8 mouse cellular contexts compared by ENCODE assay signal in genomic region chr16:94302274-94303202, GRCm38 (mm10). TPM values are rescaled to one million over a fixed set of nuclear protein-coding genes. Genes with fewer than 3 reads are reported as not detected.
A peak's percentile ranks its signal among the peaks of the same experiment; 100 is the strongest.
DNase-seq lines count a peak whose midpoint lies in the region; ATAC-seq lines count a peak whose summit lies in the region.

No protein-coding gene starts in this region.

- H3K4me3 ChIP-seq in forebrain, embryonic 15.5 days = peak overlapping the region; percentile 24
- peak overlapping the region; percentile 25 for H3K4me3 ChIP-seq in hindbrain, embryonic 14.5 days (replicated peaks; ENCODE audit: low read length)

- peaks cover 16% of the 10 kb centered on the region for H3K4me1 ChIP-seq in forebrain, embryonic 15.5 days
- peaks cover 17% of the 10 kb centered on the region for H3K4me1 ChIP-seq in hindbrain, embryonic 14.5 days (replicated peaks; ENCODE audit: control insufficient read depth, insufficient read depth, low read length)

- DNase-seq in NIH3T3 (ENCODE audit: low read depth) = peak; percentile 8
- DNase-seq in cerebellum, adult 11 months = peak; percentile 78
- DNase-seq in hindbrain, embryonic 14.5 days (ENCODE audit: low spot score) = peak; percentile 63
- peak; percentile 55 to 62 for DNase-seq in left cerebral cortex, postnatal 14 days (ENCODE audit: low spot score in 2 of 2)
- peak; percentile 28 to 34 for DNase-seq in lung, postnatal 4 days
- peak; percentile 68 for DNase-seq in right cerebral cortex, postnatal 25 days

- peak overlapping the region; percentile 40 for H3K4me2 ChIP-seq in forebrain, embryonic 15.5 days (replicated peaks)
- peak overlapping the region; percentile 59 for H3K4me2 ChIP-seq in hindbrain, embryonic 14.5 days (replicated peaks)

- H3K9me3 ChIP-seq in forebrain, embryonic 15.5 days = no peaks in the 10 kb centered on the region
- no peaks in the 10 kb centered on the region for H3K9me3 ChIP-seq in hindbrain, embryonic 14.5 days (ENCODE audit: control insufficient read depth, low read length)

- peak; percentile 57 for ATAC-seq in forebrain, embryonic 15.5 days (replicated peaks)
- peak; percentile 72 for ATAC-seq in hindbrain, embryonic 14.5 days (ENCODE audit: low FRiP score)
- ATAC-seq in erythroid progenitor cell, adult 5-6 weeks (replicated peaks; ENCODE audit: low FRiP score, poor library complexity, severe bottlenecking) = no peak

- peak overlapping the region; percentile 32 for H3K9ac ChIP-seq in forebrain, embryonic 15.5 days (replicated peaks)
- H3K9ac ChIP-seq in hindbrain, embryonic 14.5 days = peak overlapping the region; percentile 58

- H3K27ac ChIP-seq in forebrain, embryonic 15.5 days (replicated peaks) = no peak overlapping the region
- peak overlapping the region; percentile 36; the same call in 1 of the 2 replicates for H3K27ac ChIP-seq in hindbrain, embryonic 14.5 days

- WGBS in forebrain, embryonic 15.5 days = 7% methylated on average over 30 of the region's 30 CpGs
- WGBS in hindbrain, embryonic 14.5 days = 7% methylated on average over 30 of the region's 30 CpGs

- intact Hi-C loops in left cerebral cortex, postnatal 14 days (cut with DNase I) = no loop called here

- no peaks in the 10 kb centered on the region for H3K27me3 ChIP-seq in forebrain, embryonic 15.5 days
- H3K27me3 ChIP-seq in hindbrain, embryonic 14.5 days (ENCODE audit: control insufficient read depth, insufficient read depth, low read length) = no peaks in the 10 kb centered on the region

- H3K36me3 ChIP-seq in forebrain, embryonic 15.5 days = no peaks in the 10 kb centered on the region
- no peaks in the 10 kb centered on the region for H3K36me3 ChIP-seq in hindbrain, embryonic 14.5 days (replicated peaks; ENCODE audit: control insufficient read depth, insufficient read depth)

RNA-seq across cellular contexts. Expression of gene Hlcs, which starts 10.8 kb away (rescaled TPM):
- polyA plus RNA-seq in forebrain, embryonic 15.5 days (2015; fragmentation: Nextera tagmentation; extraction: Ambion mirVana) = 7.7 and 8.7 TPM in 2 replicates
- polyA plus RNA-seq in hindbrain, embryonic 14.5 days (2014; fragmentation: Nextera tagmentation; extraction: Ambion mirVana) = 6.7 and 7.7 TPM in 2 replicates
- total RNA-seq in left cerebral cortex, postnatal 14 days (2021) = 10 to 100 TPM; 14.0 to 15.8 TPM
- 0.36 and 1.3 TPM in 2 replicates for total RNA-seq in erythroid progenitor cell, adult 5-6 weeks (2015; ENCODE audit: low replicate concordance)
- total RNA-seq in erythroid progenitor cell, adult 5-6 weeks (2017; ENCODE audit: low replicate concordance) = 0.64 and 5.1 TPM in 2 replicates

RNA-seq across cellular contexts. Expression of gene Ripply3, which starts 25.7 kb away (rescaled TPM):
- 0.91 and 1.3 TPM in 2 replicates for polyA plus RNA-seq in forebrain, embryonic 15.5 days (2015; fragmentation: Nextera tagmentation; extraction: Ambion mirVana)
- 0.76 and 1.3 TPM in 2 replicates for polyA plus RNA-seq in hindbrain, embryonic 14.5 days (2014; fragmentation: Nextera tagmentation; extraction: Ambion mirVana)
- total RNA-seq in left cerebral cortex, postnatal 14 days (2021) = under 1 TPM; 0.21 to 0.22 TPM
- total RNA-seq in erythroid progenitor cell, adult 5-6 weeks (2015; ENCODE audit: low replicate concordance) = not detected in 2 replicates
- total RNA-seq in erythroid progenitor cell, adult 5-6 weeks (2017; ENCODE audit: low replicate concordance) = not detected in 2 replicates

Comparison
In these comparisons a context has a peak if more than half of its experiments do, and no peak if none do; other contexts are left out.
1. DNase-seq: peak in every context shown above with its lines; median percentile 78 in cerebellum, adult 11 months; 68 in right cerebral cortex, postnatal 25 days; 63 in hindbrain, embryonic 14.5 days; 58 in left cerebral cortex, postnatal 14 days; 31 in lung, postnatal 4 days; 8 in NIH3T3.